Mouse (Mus musculus) urinary bladder, adult 18-20 months (tissue): Measurements from ENCODE around the gene Aif1.

Experiments
- DNase-seq, 2 experiments: peaks; one replicate each; pipeline ENCODE4 v3.0.0; 2022; ENCODE audit warnings: low spot score in 2 of 2, mixed read lengths in 2 of 2

Aif1 gene

DNA sequence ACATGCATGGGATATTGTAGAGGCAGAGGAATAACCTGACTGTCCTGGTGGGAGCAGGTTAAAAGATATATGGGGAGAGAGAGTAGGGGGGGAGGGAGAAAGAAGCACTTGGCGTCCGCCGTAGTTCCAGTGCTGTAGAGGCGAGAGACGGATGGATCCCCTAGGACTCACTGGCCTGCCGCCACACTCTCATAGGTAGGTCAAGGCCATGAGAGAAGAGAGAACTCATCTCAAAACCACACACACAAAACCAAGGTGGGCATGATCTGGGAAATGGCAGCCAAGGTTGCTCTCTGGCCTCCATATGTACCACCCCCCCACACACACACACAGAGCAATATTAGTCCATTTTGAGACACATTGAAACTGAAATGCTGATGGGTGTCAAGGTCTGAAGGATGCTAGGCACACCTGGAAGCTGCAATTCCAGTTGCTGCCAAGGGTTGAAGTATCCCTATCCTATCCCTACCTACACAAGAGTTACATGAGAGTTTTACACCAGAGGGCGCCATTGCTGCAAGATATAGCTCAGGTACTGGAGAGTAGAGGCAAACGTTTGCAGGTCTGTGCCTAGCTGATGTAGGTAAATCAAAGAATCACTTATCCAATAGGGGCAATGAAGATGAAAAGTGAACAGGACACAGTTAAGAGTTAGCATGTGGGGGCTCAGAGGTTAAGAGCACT lies 9.4 kb downstream of the Aif1 start:
- peak in 1 of 2 experiments; percentile 40 for DNase-seq

DNA sequence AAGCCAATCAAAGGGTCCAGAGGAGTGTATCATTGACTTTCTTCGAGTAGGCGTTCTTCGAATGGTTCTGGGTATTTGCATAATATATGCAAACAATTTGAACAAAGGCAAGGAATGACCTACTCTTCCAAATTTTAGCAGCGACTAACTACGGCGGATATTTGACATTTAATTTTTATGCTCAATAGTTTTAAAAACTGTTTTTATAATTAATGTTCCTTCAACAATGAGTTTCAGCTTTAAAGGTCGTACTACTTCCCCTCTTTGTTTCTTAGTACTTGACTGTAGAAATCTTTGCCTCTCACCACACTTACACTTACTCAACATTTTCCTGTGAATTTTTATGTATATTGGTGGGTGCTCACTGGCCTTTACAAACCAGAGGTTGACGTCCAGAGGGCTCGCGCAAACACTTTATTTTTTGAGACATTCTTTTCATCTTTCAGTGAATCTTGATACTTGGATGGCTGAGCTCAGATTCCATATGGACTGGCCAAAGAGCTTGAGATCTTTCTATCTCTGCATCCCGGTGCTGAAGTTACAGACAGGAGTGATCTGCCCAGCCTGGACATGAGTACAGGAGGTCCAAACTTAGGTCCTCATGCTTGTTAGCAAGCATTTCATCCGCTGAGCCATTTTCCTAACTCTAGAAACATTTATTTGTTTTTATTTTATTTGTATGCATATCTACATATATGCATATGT lies 10.3 kb downstream of the Aif1 start:
- DNase-seq, result no peak

- peak; percentile 91 to 96 for DNase-seq
These were observed 11.1 kb downstream of the Aif1 start, which contains the start of gene Prrc2a for GRCm38 (mm10) chr17:35164568-35165450. Gene Prrc2a, minus strand, starts transcription at chr17:35164897.

DNA sequence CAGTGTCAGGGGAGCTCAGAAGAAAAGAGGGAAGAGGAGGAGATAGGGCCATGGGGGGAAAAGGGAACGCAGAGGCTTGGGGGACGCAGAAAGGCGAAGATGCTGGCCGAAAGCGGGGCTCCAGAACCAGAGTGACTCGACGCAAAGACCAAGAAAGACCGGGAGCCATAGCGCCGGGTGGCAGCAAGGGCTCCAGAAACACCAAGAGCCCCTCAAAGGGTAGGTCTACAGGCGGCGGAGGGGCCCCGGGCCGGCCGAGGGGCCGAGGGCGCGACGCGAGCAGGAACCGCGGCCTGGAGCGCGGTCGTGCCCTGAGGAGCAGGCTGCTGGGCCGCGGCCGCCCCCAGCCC lies 11.7 kb downstream of the Aif1 start:
- no peak for DNase-seq

- DNase-seq, result no peak
These were observed 12.4 kb downstream of the Aif1 start for GRCm38 (mm10) chr17:35163326-35164081.

- no peak for DNase-seq
These were observed 13.1 kb downstream of the Aif1 start for GRCm38 (mm10) chr17:35162730-35163129.

DNA sequence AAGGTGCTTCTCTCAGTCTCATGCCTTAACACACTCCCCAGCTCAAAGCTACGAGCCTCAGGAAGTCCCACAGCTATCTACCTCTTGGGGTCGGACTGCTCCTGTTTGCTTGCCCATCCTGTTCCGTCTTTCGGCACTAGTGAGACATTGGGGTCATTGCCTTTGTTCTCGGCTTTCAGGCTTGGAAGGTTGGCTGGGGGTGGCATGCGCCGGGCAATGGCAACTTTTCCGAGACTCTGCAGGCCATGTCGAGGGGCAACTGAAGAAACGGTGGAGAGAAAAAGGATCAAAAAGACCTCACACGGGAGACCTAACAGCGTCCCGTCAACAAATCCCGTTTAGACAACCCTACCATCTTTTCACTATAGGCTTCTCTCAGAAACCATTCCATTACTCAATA lies 13.7 kb downstream of the Aif1 start:
- no peak for DNase-seq

GRCm38 (mm10) chr17:35161421-35161820 lies 14.4 kb downstream of the Aif1 start:
- no peak for DNase-seq

DNA sequence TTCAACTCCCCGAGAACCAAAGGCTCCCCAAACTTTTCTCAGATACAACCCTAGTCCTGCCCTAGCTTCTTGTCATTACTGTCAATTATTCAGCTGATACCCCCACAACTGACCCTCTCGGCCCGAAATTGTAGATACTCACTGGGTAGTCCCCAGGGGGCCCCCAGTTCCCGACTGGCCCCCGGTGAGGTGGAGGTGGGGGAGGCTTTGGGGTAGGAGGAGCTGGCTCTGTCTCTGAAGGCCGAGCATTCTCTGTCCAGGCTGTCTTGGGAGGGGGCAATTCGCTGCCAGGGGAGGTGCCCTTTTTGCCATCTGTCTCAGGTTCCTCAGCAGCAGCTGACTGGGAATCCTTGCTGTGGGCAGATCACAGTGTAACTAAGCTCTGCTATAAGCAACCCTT lies 16.2 kb downstream of the Aif1 start:
- DNase-seq, result no peak

GRCm38 (mm10) chr17:35158850-35159593 lies 16.8 kb downstream of the Aif1 start:
- no peak for DNase-seq

GRCm38 (mm10) chr17:35157661-35158175 lies 18.1 kb downstream of the Aif1 start:
- no peak for DNase-seq

DNA sequence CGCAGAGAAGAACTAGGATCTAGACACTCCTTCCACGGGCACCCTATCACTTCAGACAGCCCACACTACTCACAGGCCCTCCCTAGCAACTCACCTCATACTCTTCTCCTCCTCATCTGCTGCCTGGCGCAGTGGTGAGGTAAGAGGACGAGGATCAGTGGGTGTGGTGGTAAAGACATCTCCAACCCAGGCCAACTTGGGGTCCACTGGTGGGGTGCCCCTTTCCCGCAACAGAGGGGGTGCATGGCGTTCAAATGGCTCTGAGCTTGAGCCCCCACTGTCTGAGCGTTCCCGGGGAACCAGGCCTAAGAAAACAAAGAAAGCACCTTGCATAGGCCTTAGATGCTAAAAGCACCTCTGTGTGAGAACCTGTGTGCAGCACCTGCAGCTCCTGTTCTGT lies 18.6 kb downstream of the Aif1 start:
- DNase-seq, result no peak

DNA sequence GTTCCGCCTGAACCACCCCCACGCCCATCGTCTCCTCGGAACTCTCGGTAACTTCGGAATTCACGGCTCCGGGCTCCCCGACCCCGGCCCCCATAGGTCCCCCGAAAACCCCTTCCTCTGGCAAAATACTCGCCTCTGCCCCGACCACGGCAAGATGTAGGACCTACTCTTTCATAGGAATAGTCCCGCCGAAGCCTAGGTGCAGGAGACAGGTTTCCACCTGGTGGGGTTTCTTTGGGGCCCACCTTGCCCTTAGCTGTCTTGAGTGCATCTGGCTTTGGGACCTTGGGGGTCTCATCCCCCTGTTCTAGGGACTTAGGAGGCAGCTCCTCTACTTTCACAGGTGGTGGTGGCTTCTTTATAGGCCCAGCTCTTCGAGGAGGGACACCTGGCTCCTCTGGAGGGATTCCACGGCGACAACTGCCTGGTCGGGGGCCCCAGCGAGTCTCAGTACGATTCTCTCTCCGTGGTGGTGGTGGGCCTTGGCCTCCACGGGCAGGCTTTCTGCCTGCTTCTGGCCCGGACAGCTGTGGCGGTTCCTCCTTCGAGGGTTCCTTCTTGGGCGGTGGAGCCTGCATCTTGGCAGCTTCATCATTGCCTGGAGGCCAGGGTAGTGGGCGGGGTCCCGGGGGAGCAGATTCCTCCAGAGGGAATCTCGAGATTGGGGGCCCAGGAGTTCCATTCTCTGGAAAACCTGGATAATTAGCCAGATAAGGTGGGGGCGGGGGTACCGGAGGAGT lies 19.2 kb downstream of the Aif1 start:
- no peak for DNase-seq

DNA sequence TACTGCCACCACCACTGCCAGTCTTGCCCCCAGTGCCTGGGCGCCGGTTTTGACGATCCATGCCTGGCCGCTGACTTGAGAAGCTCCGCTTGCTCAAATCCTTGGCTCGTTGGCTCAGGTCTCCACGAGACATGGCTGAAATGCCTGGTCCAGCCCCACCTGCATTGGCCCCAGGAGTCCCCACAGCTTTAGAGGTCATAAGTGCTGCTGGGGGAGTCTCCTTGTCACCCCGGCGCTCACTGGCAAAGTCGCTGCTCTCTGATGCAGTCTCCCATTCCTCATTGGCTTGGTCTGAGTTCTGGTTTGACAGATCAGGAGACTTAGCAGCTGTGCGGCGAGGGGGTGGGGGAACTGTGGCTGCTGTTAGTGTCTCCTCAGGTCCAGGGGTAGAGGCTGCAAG lies 20.4 kb downstream of the Aif1 start:
- no peak for DNase-seq

- DNase-seq, result no peak
These were observed 21.3 kb downstream of the Aif1 start for GRCm38 (mm10) chr17:35154616-35155015.

DNA sequence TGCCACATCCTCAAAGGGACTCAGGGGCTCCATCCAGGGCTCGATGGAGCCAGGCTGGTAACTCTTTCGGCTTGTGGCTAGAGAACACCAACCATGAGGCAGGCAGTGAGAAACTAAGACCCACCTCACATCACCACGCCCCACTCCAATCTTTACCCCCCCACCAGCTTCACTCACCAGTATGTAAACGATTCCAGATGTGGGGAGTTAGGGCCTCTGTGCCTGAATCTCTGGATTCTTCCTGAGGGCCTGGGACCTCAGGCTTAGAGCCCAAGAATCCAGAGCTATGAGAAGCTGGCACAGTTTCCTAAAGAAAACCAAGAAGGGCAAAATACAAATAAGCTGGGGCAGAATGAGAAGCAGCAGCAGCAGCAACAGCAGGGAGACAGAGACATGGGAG lies 21.9 kb downstream of the Aif1 start:
- DNase-seq, result no peak

- no peak for DNase-seq
These were observed 22.8 kb downstream of the Aif1 start for GRCm38 (mm10) chr17:35153077-35153476.

GRCm38 (mm10) chr17:35152121-35152520 lies 23.7 kb downstream of the Aif1 start:
- DNase-seq, result no peak

DNA sequence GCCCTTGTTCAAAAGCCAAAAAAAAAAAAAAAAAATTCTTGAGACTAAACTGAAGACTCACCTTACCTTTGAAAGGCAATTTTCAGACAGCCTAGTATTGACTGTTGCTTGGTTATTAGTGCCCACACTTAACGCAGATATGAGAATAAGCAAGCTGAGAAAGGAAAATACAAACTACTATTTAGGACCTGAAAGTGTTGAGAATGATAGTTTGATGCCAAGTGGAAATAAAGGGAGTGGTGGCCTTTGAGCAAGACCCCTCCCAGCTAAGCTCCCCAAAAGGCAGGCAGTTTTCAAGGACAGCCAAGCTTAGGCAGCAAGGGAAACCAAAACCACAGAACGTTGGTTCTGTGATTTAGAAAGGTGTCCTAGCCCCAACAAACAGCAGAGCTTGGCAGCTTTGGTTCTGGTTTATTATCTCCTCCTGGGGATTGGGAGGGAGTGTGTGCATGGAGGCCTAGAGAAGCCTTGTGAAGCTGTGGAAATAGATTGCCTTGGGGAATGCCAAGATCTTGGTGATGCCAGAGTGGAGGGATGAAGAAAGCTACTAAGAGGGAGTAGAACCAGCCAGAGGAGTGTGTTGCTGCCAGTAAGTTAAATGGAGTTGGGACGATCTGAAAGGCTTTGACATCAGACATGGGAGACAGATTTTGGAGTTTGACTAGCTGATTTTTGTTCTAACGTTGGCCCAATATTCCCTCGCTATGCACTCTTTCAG lies 27.8 kb downstream of the Aif1 start:
- DNase-seq, result no peak
